8 mouse cellular contexts compared by ENCODE assay signal in genomic region chr5:110779998-110780760, GRCm38 (mm10). TPM values are rescaled to one million over a fixed set of nuclear protein-coding genes. Genes with fewer than 3 reads are reported as not detected.
DNase-seq lines count a peak whose midpoint lies in the region; ATAC-seq and TF ChIP-seq lines count a peak whose summit lies in the region.

Pus1 (minus strand) TSS chr5:110780659.

- H3K4me1 ChIP-seq in cortical plate, adult 2 months (ENCODE audit: control insufficient read depth, insufficient read depth, low read length) = no peaks in the 10 kb centered on the region

- H3K4me3 ChIP-seq in cortical plate, adult 2 months (ENCODE audit: insufficient read depth, low read length) = peak within 1 kb of the TSS; percentile 64

- peak; percentile 96 for DNase-seq in gastrocnemius, postnatal 10 days
- DNase-seq in induced T-regulatory cell, adult 2 months (ENCODE audit: low read depth) = peak; percentile 90
- DNase-seq in left cerebral cortex, adult 9 months (ENCODE audit: low spot score in 2 of 2) = peak; percentile 76 to 94
- peak; percentile 94 for DNase-seq in right cerebral cortex, postnatal 14 days
- DNase-seq in urinary bladder, postnatal 36 days (ENCODE audit: low spot score in 2 of 2) = peak; percentile 92 to 95

- H3K27ac ChIP-seq in cortical plate, adult 2 months (ENCODE audit: insufficient read depth, low read length) = peak within 1 kb of the TSS; percentile 18; the same call in 1 of the 2 replicates

- TF ChIP-seq CTCF in cortical plate, adult 2 months (IDR thresholded peaks at IDR 0.05; ENCODE audit: extremely low read depth, insufficient read depth, low read length) = no peak

- peak; percentile 61 for TF ChIP-seq POLR2A in cortical plate, adult 2 months (IDR thresholded peaks at IDR 0.05; ENCODE audit: extremely low read depth, insufficient read depth, low read length)

- peak; percentile 73 for ATAC-seq in activated CD4-positive, CD25-positive, alpha-beta regulatory T cell, adult 4 months
- ATAC-seq in megakaryocyte progenitor cell, adult 5-6 weeks (replicated peaks; ENCODE audit: poor library complexity) = peak; percentile 93

RNA-seq across cellular contexts. Expression of gene Pus1, which starts in this region (rescaled TPM):
- 10 to 100 TPM; 22.0 to 33.8 TPM for polyA plus RNA-seq in activated CD4-positive, CD25-positive, alpha-beta regulatory T cell, adult 4 months (2017; shearing (Covaris generic))
- polyA plus RNA-seq in cortical plate, adult 2 months (2012; rRNA removed) = 19.6 and 20.1 TPM in 2 replicates
- total RNA-seq in gastrocnemius, postnatal 10 days (2021) = 10 to 100 TPM; 14.1 to 15.9 TPM
- total RNA-seq in megakaryocyte progenitor cell, adult 5-6 weeks (2015) = 20.1 and 22.3 TPM in 2 replicates
- 60.3 and 68.1 TPM in 2 replicates for total RNA-seq in megakaryocyte progenitor cell, adult 5-6 weeks (2017)

Comparison
In these comparisons a context has a peak if more than half of its experiments do, and no peak if none do; other contexts are left out.
1. Peak in every context shown above with its lines: DNase-seq, ATAC-seq, H3K4me3 ChIP-seq and H3K27ac ChIP-seq.